Mouse (Mus musculus) kidney, postnatal 25 days (tissue): Measurements from ENCODE around the gene H2al2c.
"Not testable (repeated sequence)": the region's sequence is repeated elsewhere in the genome, so short reads cannot be mapped to it uniquely, and the experiment has no call there.

Experiments
- DNase-seq, 2 experiments: peaks; one replicate each; pipeline ENCODE4 v3.0.0; 2021; ENCODE audit warnings: mixed read lengths in 2 of 2

H2al2c gene

GRCm38 (mm10) chrY:2598799-2599198 lies at the start of gene H2al2c:
Gene H2al2c, plus strand, starts transcription at chrY:2599099.
- not testable (repeated sequence) for DNase-seq
